Mouse (Mus musculus): ENCODE data around the gene Slit3.

GRCm38 (mm10) chr11:35651286-35651685 is 530.3 kb downstream of the Slit3 start:
- no peak for TF ChIP-seq CTCF (IDR thresholded peaks at IDR 0.05; ENCODE audit: low read depth, low read length)
- TF ChIP-seq POLR2A (IDR thresholded peaks at IDR 0.05; ENCODE audit: extremely low read depth, insufficient read depth, low read length) = no peak
